ENCODE assay signal across 20 mouse cellular contexts in the genomic region with DNA sequence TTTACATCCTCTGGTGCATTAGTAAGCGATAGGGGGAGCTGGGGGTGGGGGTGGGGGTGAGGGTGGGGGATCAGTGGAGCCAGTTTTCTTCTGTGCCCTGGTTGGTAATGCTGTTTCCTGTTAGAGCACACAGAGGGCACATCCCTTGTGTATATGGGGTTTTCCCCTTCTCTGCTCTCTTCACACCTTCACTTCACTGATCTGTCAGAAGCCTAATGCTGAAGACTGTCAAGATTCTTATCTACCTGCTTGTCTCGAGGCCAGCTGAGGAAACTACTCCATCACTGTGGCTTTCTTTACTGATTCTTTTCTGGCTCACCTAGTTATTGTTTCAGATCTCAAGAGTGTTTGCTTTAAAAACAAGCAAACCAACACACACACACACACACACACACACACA.
DNase-seq lines count a peak whose midpoint lies in the region; ATAC-seq and TF ChIP-seq lines count a peak whose summit lies in the region.
"Had no signal": no experiment of that assay in that cellular context is flagged by ENCODE, and none has a peak within 500 bp of the region (broad histone marks: within the 10 kb centered on the region; RNA-seq: fewer than 3 reads in every experiment).

No protein-coding gene starts in this region.

- no peak overlapping the region for H3K4me2 ChIP-seq in CH12.LX (ENCODE audit: insufficient read depth, low read depth, poor library complexity, severe bottlenecking)
- H3K4me2 ChIP-seq: heart, embryonic 12.5 days; hindbrain, embryonic 14.5 days; kidney, embryonic 15.5 days; liver, embryonic 15.5 days had no signal

- in situ Hi-C loops in CH12.LX (cut with MboI; ENCODE audit: low pct_ligation_motif_present, low pct_unique_long_range_greater_than_20kb, low sequenced_read_pairs): no loop called here

- peak; percentile 10 for DNase-seq in lung, postnatal 25 days (ENCODE audit: low spot score)
- no peak for DNase-seq in lung, adult 18-20 months
- DNase-seq in A20 (ENCODE audit: low read depth, low spot score): peak; percentile 2
- DNase-seq in CH12.LX (ENCODE audit: extremely low read depth): peak; percentile 58
- no peak for DNase-seq in layer of hippocampus, postnatal 14 days (ENCODE audit: low spot score in 2 of 2)
- DNase-seq in testis, postnatal 14 days (ENCODE audit: low spot score): no peak
- no peak for DNase-seq in cerebellum, postnatal 4 days (ENCODE audit: low spot score in 2 of 2)
- DNase-seq: cerebellum, adult 18-20 months; cerebellum, postnatal 36 days; heart, adult 11 months; lung, postnatal 14 days; right cerebral cortex, postnatal 25 days had no signal

- H3K36me3 ChIP-seq in CH12.LX (replicated peaks in 1 of 2; ENCODE audit: control insufficient read depth in 1 of 2, insufficient read depth in 1 of 2, low read length in 1 of 2): no peaks in the 10 kb centered on the region
- H3K36me3 ChIP-seq: embryonic facial prominence, embryonic 10.5 days; heart, embryonic 12.5 days; kidney, embryonic 15.5 days; liver, embryonic 15.5 days had no signal

- H3K4me1 ChIP-seq in CH12.LX (ENCODE audit: control insufficient read depth in 1 of 2, insufficient read depth in 2 of 2): peaks cover 0 to 13% of the 10 kb centered on the region in 2 experiments; a peak in 2 of 4 replicates
- H3K4me1 ChIP-seq: kidney, embryonic 15.5 days; liver, embryonic 15.5 days had no signal

- dilution Hi-C loops in CH12.LX (cut with MboI; ENCODE audit: extremely low pct_ligation_motif_present, extremely low pct_unique_long_range_greater_than_20kb, low sequenced_read_pairs): no loop called here

- TF ChIP-seq CTCF in CH12.LX (conservative IDR thresholded peaks at IDR 0.05 in 1 of 2, IDR thresholded peaks at IDR 0.05 in 1 of 2; ENCODE audit: low read depth in 2 of 2, low read length in 2 of 2): no peak

- H3K27ac ChIP-seq in CH12.LX (ENCODE audit: insufficient read depth, low read depth): no peak overlapping the region
- H3K27ac ChIP-seq: embryonic facial prominence, embryonic 10.5 days; hindbrain, embryonic 14.5 days; kidney, embryonic 15.5 days; liver, embryonic 15.5 days had no signal

- no peak for TF ChIP-seq POLR2A in CH12.LX (IDR thresholded peaks at IDR 0.05; ENCODE audit: low read depth, low read length)

- H3K79me2 ChIP-seq in CH12.LX (replicated peaks; ENCODE audit: control insufficient read depth, extremely low read depth, insufficient read depth, poor library complexity, severe bottlenecking): no peaks in the 10 kb centered on the region

- ATAC-seq in megakaryocyte progenitor cell, adult 5-6 weeks (replicated peaks; ENCODE audit: poor library complexity): peak; percentile 42; the same call in 1 of the 2 replicates
- ATAC-seq: intestine, postnatal 0 days; Patski had no signal

- H3K9me3 ChIP-seq in CH12.LX (replicated peaks; ENCODE audit: low read length): no peaks in the 10 kb centered on the region
- H3K9me3 ChIP-seq: embryonic facial prominence, embryonic 10.5 days; heart, embryonic 12.5 days; kidney, embryonic 15.5 days; liver, embryonic 15.5 days had no signal

- TF ChIP-seq EP300 in CH12.LX (IDR thresholded peaks at IDR 0.05; ENCODE audit: low read length): no peak

- no peak for TF ChIP-seq RAD21 in CH12.LX (IDR thresholded peaks at IDR 0.05; ENCODE audit: low read depth, low read length)

- no peak overlapping the region for H3K4me3 ChIP-seq in CH12.LX (replicated peaks in 1 of 3; ENCODE audit: low read depth in 2 of 3, low read length in 2 of 3, poor library complexity in 1 of 3)
- H3K4me3 ChIP-seq: embryonic facial prominence, embryonic 10.5 days; heart, embryonic 12.5 days; kidney, embryonic 15.5 days; liver, embryonic 15.5 days had no signal

- H3K27me3 ChIP-seq in CH12.LX (replicated peaks): no peaks in the 10 kb centered on the region
- H3K27me3 ChIP-seq: heart, embryonic 12.5 days; kidney, embryonic 15.5 days; liver, embryonic 15.5 days had no signal

- H3K9ac ChIP-seq in CH12.LX (ENCODE audit: insufficient read depth, low read depth): no peak overlapping the region
- H3K9ac ChIP-seq: heart, embryonic 12.5 days; hindbrain, embryonic 14.5 days; kidney, embryonic 15.5 days; liver, embryonic 15.5 days had no signal

TF ChIP-seq in CH12.LX, 34 proteins besides CTCF, POLR2A, EP300 and RAD21:
- TF ChIP-seq BHLHE40 (IDR thresholded peaks at IDR 0.05; ENCODE audit: low read depth, low read length) (no peak), MAX (IDR thresholded peaks at IDR 0.05; ENCODE audit: low read length) (0 out of 2 replicates have a peak, but pooled peaks have one; percentile 7)
TF ChIP-seq in CH12.LX: peak in this region for 1.

Comparison
In these comparisons a context has a peak if more than half of its experiments do, and no peak if none do; other contexts are left out.
1. DNase-seq: peak in lung, postnatal 25 days (single experiment), A20 (single experiment) and CH12.LX (single experiment); none in lung, adult 18-20 months (0 of 2), layer of hippocampus, postnatal 14 days (0 of 2), testis, postnatal 14 days (single experiment) and cerebellum, postnatal 4 days (0 of 2).